9 mouse cellular contexts compared by ENCODE assay signal in genomic region chr19:43655735-43656492, GRCm38 (mm10). TPM values are rescaled to one million over a fixed set of nuclear protein-coding genes. Genes with fewer than 3 reads are reported as not detected.
DNase-seq lines count a peak whose midpoint lies in the region; ATAC-seq and TF ChIP-seq lines count a peak whose summit lies in the region.
"Had no signal": no experiment of that assay in that cellular context is flagged by ENCODE, and none has a peak within 500 bp of the region (broad histone marks: within the 10 kb centered on the region; RNA-seq: fewer than 3 reads in every experiment).

No protein-coding gene starts in this region.

- H3K4me2 ChIP-seq in heart, postnatal 0 days (ENCODE audit: low read depth, low read length) = no peak overlapping the region
- no peak overlapping the region for H3K4me2 ChIP-seq in CH12.LX (ENCODE audit: insufficient read depth, low read depth, poor library complexity, severe bottlenecking)

- 45% methylated on average over 11 of the region's 11 CpGs for WGBS in heart, postnatal 0 days
- 44% methylated on average over 11 of the region's 11 CpGs for WGBS in thymus, adult 2 months

- no peak overlapping the region for H3K4me3 ChIP-seq in heart, postnatal 0 days (ENCODE audit: low read depth, low read length)
- no peak overlapping the region for H3K4me3 ChIP-seq in CH12.LX (replicated peaks in 1 of 3; ENCODE audit: low read depth in 2 of 3, low read length in 2 of 3, poor library complexity in 1 of 3)
- no peak overlapping the region for H3K4me3 ChIP-seq in thymus, adult 2 months (ENCODE audit: control insufficient read depth, insufficient read depth, low read length)
- H3K4me3 ChIP-seq: megakaryocyte, embryonic 14.5 days had no signal

- peak; percentile 62 for DNase-seq in heart, postnatal 0 days (ENCODE audit: low spot score)
- no peak for DNase-seq in heart, postnatal 25 days (ENCODE audit: low spot score)
- DNase-seq in CH12.LX (ENCODE audit: extremely low read depth) = peak; percentile 83
- DNase-seq in c-Kit-positive CD71-negative TER-119-negative erythroid progenitor cells, embryonic 14.5 days (ENCODE audit: low read depth) = peak; percentile 71
- peak; percentile 45 to 60 for DNase-seq in frontal cortex, postnatal 36 days (ENCODE audit: low spot score in 2 of 2)
- peak; percentile 41 to 54 for DNase-seq in layer of hippocampus, postnatal 36 days
- DNase-seq in thymus, adult 2 months = peak; percentile 47

- no peak for ATAC-seq in heart, postnatal 0 days (ENCODE audit: insufficient read depth, low read depth)
- ATAC-seq in monocyte, adult 5-6 weeks (replicated peaks; ENCODE audit: insufficient number of reproducible peaks, low FRiP score, low TSS enrichment, poor library complexity, severe bottlenecking) = peak; percentile 90

- dilution Hi-C loops in CH12.LX (cut with MboI; ENCODE audit: extremely low pct_ligation_motif_present, extremely low pct_unique_long_range_greater_than_20kb, low sequenced_read_pairs) = no loop called here

- no peak overlapping the region for H3K27ac ChIP-seq in heart, postnatal 0 days (ENCODE audit: low read depth)
- no peak overlapping the region for H3K27ac ChIP-seq in CH12.LX (ENCODE audit: insufficient read depth, low read depth)
- H3K27ac ChIP-seq in thymus, adult 2 months (ENCODE audit: control insufficient read depth, insufficient read depth, low read length) = no peak overlapping the region

- TF ChIP-seq POLR2A in CH12.LX (IDR thresholded peaks at IDR 0.05; ENCODE audit: low read depth, low read length) = no peak
- no peak for TF ChIP-seq POLR2A in thymus, adult 2 months (IDR thresholded peaks at IDR 0.05; ENCODE audit: control insufficient read depth, extremely low read depth, insufficient read depth, low read length, poor library complexity)

- TF ChIP-seq RAD21 in CH12.LX (IDR thresholded peaks at IDR 0.05; ENCODE audit: low read depth, low read length) = peak; percentile 82

- in situ Hi-C loops in CH12.LX (cut with MboI; ENCODE audit: low pct_ligation_motif_present, low pct_unique_long_range_greater_than_20kb, low sequenced_read_pairs) = no loop called here

- peak; percentile 74 for TF ChIP-seq CTCF in heart, postnatal 0 days (IDR thresholded peaks at IDR 0.05; ENCODE audit: low read depth)
- TF ChIP-seq CTCF in CH12.LX (conservative IDR thresholded peaks at IDR 0.05 in 1 of 2, IDR thresholded peaks at IDR 0.05 in 1 of 2; ENCODE audit: low read depth in 2 of 2, low read length in 2 of 2) = peak; percentile 80 to 91
- 0 out of 2 replicates have a peak, but pooled peaks have one; percentile 15 for TF ChIP-seq CTCF in thymus, adult 2 months (IDR thresholded peaks at IDR 0.05; ENCODE audit: borderline replicate concordance, control insufficient read depth, extremely low read depth, insufficient read depth, low read length, poor library complexity)

- no peak for TF ChIP-seq EP300 in heart, postnatal 0 days (IDR thresholded peaks at IDR 0.05; ENCODE audit: low read depth)
- TF ChIP-seq EP300 in CH12.LX (IDR thresholded peaks at IDR 0.05; ENCODE audit: low read length) = no peak

- H3K79me2 ChIP-seq in CH12.LX (replicated peaks; ENCODE audit: control insufficient read depth, extremely low read depth, insufficient read depth, poor library complexity, severe bottlenecking) = no peaks in the 10 kb centered on the region

- intact Hi-C loops in heart, postnatal 25 days (cut with DNase I) = loop anchor here (2.0 kb wide), 3 partner anchors 25 to 161 kb away; no protein-coding TSS in a partner anchor

- H3K27me3 ChIP-seq in heart, postnatal 0 days (ENCODE audit: control insufficient read depth, insufficient read depth, low read length) = peaks cover 24% of the 10 kb centered on the region; the same call in 1 of the 2 replicates
- no peaks in the 10 kb centered on the region for H3K27me3 ChIP-seq in CH12.LX (replicated peaks)
- H3K27me3 ChIP-seq in thymus, adult 2 months (ENCODE audit: control insufficient read depth, insufficient read depth, low read length) = no peaks in the 10 kb centered on the region

- no peaks in the 10 kb centered on the region for H3K9me3 ChIP-seq in heart, postnatal 0 days (replicated peaks; ENCODE audit: control insufficient read depth, low read length)
- no peaks in the 10 kb centered on the region for H3K9me3 ChIP-seq in CH12.LX (replicated peaks; ENCODE audit: low read length)
- H3K9me3 ChIP-seq: megakaryocyte, embryonic 14.5 days had no signal

- H3K4me1 ChIP-seq in heart, postnatal 0 days (ENCODE audit: control insufficient read depth, insufficient read depth) = no peaks in the 10 kb centered on the region
- peaks cover 0 to 21% of the 10 kb centered on the region in 2 experiments; a peak in 3 of 4 replicates for H3K4me1 ChIP-seq in CH12.LX (ENCODE audit: control insufficient read depth in 1 of 2, insufficient read depth in 2 of 2)
- no peaks in the 10 kb centered on the region for H3K4me1 ChIP-seq in thymus, adult 2 months (replicated peaks; ENCODE audit: control insufficient read depth, insufficient read depth, low read length)

- no peak overlapping the region for H3K9ac ChIP-seq in heart, postnatal 0 days (replicated peaks; ENCODE audit: low read depth, low read length)
- H3K9ac ChIP-seq in CH12.LX (ENCODE audit: insufficient read depth, low read depth) = no peak overlapping the region

- H3K36me3 ChIP-seq in heart, postnatal 0 days (replicated peaks; ENCODE audit: control insufficient read depth, insufficient read depth, low read length) = no peaks in the 10 kb centered on the region
- H3K36me3 ChIP-seq in CH12.LX (replicated peaks in 1 of 2; ENCODE audit: control insufficient read depth in 1 of 2, insufficient read depth in 1 of 2, low read length in 1 of 2) = peaks cover 0 to 2% of the 10 kb centered on the region in 2 experiments
- H3K36me3 ChIP-seq in thymus, adult 2 months (ENCODE audit: control insufficient read depth, insufficient read depth, low read length) = no peaks in the 10 kb centered on the region

TF ChIP-seq in CH12.LX, 34 proteins besides CTCF, POLR2A, EP300 and RAD21:
- 0 out of 2 replicates have a peak, but pooled peaks have one; percentile 1 for TF ChIP-seq ZC3H11A (IDR thresholded peaks at IDR 0.05; ENCODE audit: low read depth, low read length)
- peak; percentile 91 for TF ChIP-seq SMC3 (IDR thresholded peaks at IDR 0.05; ENCODE audit: low read depth, low read length)
- no peak for TF ChIP-seq PAX5 (IDR thresholded peaks at IDR 0.05; ENCODE audit: low read length)
- no peak for TF ChIP-seq E2F4 (IDR thresholded peaks at IDR 0.05; ENCODE audit: insufficient replicate concordance, low read depth, low read length)
- no peak for TF ChIP-seq USF1 (IDR thresholded peaks at IDR 0.05; ENCODE audit: low read depth, low read length)
- no peak for TF ChIP-seq RCOR1 (conservative IDR thresholded peaks at IDR 0.05; ENCODE audit: low read depth, low read length)
- TF ChIP-seq TBP (conservative IDR thresholded peaks at IDR 0.05; ENCODE audit: low read depth, low read length) = no peak

RNA-seq across cellular contexts. Expression of gene Slc25a28, which starts 18.8 kb away (rescaled TPM):
- total RNA-seq in heart, postnatal 0 days (2014; rRNA removed; ENCODE audit: low replicate concordance) = 19.8 and 26.7 TPM in 2 replicates
- polyA plus RNA-seq in heart, postnatal 0 days (2015; fragmentation: Nextera tagmentation; extraction: Ambion mirVana) = 8.6 and 8.9 TPM in 2 replicates
- 10 to 100 TPM; 19.3 to 21.6 TPM for total RNA-seq in heart, postnatal 25 days (2021)
- total RNA-seq in CH12.LX (2012; rRNA removed) (33.0 and 35.2 TPM in 2 replicates), CH12.LX (2014; rRNA removed) (37.8 and 41.5 TPM in 2 replicates)
- 42.8 and 48.1 TPM in 2 replicates for polyA plus RNA-seq in CH12.LX (2012; ENCODE audit: insufficient read length, low read depth)
- 10 to 100 TPM; 43.3 to 43.6 TPM for total RNA-seq in layer of hippocampus, postnatal 36 days (2021)
- 68.7 to 103 TPM (median 101 TPM) in 3 replicates for total RNA-seq in monocyte, adult 5-6 weeks (2017)
- 80.5 and 88.7 TPM in 2 replicates for polyA plus RNA-seq in thymus, adult 2 months (2012; rRNA removed)

RNA-seq across cellular contexts. Expression of gene Entpd7, which starts 33.6 kb away (rescaled TPM):
- total RNA-seq in heart, postnatal 0 days (2014; rRNA removed; ENCODE audit: low replicate concordance) = 0.70 and 2.1 TPM in 2 replicates
- polyA plus RNA-seq in heart, postnatal 0 days (2015; fragmentation: Nextera tagmentation; extraction: Ambion mirVana) = 2.9 and 3.2 TPM in 2 replicates
- 1 to 10 TPM; 2.7 to 3.1 TPM for total RNA-seq in heart, postnatal 25 days (2021)
- 6.0 and 7.7 TPM in 2 replicates for total RNA-seq in CH12.LX (2012; rRNA removed)
- 2.7 and 2.9 TPM in 2 replicates for total RNA-seq in CH12.LX (2014; rRNA removed)
- 3.9 and 4.0 TPM in 2 replicates for polyA plus RNA-seq in CH12.LX (2012; ENCODE audit: insufficient read length, low read depth)
- 10 to 100 TPM; 20.1 to 21.6 TPM for total RNA-seq in layer of hippocampus, postnatal 36 days (2021)
- 1.5 to 10.0 TPM (median 6.4 TPM) in 3 replicates for total RNA-seq in monocyte, adult 5-6 weeks (2017)
- polyA plus RNA-seq in thymus, adult 2 months (2012; rRNA removed) = 8.8 and 10.1 TPM in 2 replicates

RNA-seq across cellular contexts. Expression of gene Nkx2-3, which starts 43.8 kb away (rescaled TPM):
- 0.15 TPM in 1 of 2 replicates, not detected in the other for total RNA-seq in heart, postnatal 0 days (2014; rRNA removed; ENCODE audit: low replicate concordance)
- not detected in 2 replicates for polyA plus RNA-seq in heart, postnatal 0 days (2015; fragmentation: Nextera tagmentation; extraction: Ambion mirVana)
- not detected for total RNA-seq in heart, postnatal 25 days (2021)
- total RNA-seq in CH12.LX (2012; rRNA removed) (not detected in 2 replicates), CH12.LX (2014; rRNA removed) (not detected in 2 replicates)
- polyA plus RNA-seq in CH12.LX (2012; ENCODE audit: insufficient read length, low read depth) = 0.15 TPM in 1 of 2 replicates, not detected in the other
- not detected for total RNA-seq in layer of hippocampus, postnatal 36 days (2021)
- total RNA-seq in monocyte, adult 5-6 weeks (2017) = not detected in 3 replicates
- polyA plus RNA-seq in thymus, adult 2 months (2012; rRNA removed) = not detected in 2 replicates

Comparison
In these comparisons a context has a peak if more than half of its experiments do, and no peak if none do; other contexts are left out.
1. CTCF ChIP-seq: peak in every context shown above with its lines; median percentile 86 in CH12.LX; 74 in heart, postnatal 0 days; 15 in thymus, adult 2 months.